Mouse (Mus musculus) CD4-positive helper T cell, adult 2 months (primary cell): Measurements from ENCODE around the gene Zc3h14.

Experiments
- DNase-seq: peaks from one replicate; pipeline ENCODE4 v3.0.0-alpha.2; 2012; ENCODE audit warnings: low read depth, missing footprints, low spot score

Gene Zc3h14

DNA sequence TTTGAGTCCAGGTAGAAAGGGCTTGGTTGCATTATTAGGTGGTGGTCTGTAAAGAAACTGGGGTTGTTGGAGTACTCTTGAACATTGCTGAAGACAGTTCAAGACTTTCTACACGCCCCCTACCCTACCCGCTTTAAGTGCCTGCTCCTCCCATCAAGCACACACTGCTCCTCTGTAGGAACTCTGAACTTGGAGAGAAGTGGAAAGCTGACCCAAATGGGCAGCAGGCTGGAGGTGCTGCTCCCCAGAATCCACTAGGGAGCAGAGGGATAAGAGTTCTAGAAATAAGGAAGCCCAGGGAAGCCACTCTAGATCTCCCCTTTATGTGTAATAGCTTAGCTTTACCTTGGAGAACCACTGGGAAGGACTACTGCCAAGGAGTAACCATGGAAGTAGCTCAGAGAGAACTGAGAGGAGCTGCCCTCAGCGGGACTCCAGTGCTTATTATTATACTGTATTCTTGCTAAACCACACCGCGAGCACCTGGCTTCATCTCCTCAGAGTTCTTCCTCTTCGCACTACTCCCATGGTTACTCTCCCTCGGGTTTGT is 8.9 kb upstream of the Zc3h14 start:
- DNase-seq = no peak

DNA sequence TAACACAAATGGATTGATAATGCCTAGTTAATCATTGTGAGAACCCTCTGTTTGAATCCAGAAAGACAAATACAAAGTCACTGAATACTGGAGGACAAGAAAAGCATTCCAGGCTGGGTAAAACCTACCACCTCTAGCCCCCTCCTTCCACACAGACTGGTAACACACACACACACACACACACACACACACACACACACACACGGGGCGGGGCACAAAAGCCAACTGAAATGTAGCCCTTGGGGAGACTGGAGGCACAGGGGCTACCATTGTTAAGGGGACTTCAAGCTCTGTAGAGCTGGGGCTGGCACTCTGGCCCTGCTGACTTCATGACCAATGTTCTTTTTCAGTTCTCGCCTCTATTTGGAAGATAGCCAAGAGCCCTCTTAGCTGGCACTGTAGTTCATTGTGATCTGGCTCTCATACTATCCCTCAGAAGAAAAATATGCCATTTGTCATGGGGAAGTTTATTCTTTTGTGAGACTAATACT is 5.7 kb upstream of the Zc3h14 start:
- DNase-seq = no peak

DNA sequence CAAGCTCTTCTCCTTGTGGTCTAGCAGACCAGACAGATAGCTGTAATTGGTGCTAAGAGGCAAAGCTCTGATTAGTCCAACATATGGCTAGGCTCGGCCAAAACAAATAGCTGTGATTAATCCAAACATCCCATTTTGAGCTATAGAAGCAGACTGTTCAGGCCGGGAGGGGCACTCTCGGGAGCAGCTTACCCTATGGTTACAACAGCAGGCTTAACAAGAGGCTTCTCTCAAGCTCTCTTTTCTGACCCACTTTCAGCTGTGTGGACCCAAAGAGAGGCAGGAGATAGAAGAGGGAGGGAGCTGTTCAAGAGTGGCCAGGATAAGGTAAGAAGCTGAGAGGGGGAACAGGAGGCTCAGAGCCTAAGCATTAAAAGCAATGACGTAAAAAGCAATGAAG is 1.1 kb upstream of the Zc3h14 start:
- no peak for DNase-seq

DNA sequence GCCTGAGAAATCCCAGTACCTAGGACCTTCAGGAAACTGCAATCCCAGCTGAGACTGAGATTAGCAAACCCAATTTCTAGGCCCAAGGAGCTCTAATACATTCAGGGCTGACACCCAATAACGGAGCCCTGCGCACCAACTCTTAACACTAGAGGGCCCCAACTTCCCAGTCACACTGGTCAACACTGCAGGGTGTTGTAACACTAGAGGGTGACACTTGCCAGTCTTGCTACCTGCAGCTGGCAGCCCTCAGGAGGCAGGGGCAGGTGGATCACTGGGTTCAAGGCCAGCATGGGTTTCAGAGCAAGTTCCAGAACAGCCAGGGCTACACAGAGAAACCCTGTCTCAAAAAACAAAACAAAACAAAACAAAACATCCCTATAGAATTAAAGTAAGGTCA is 633 bp upstream of the Zc3h14 start:
- DNase-seq = peak; percentile 75

DNA sequence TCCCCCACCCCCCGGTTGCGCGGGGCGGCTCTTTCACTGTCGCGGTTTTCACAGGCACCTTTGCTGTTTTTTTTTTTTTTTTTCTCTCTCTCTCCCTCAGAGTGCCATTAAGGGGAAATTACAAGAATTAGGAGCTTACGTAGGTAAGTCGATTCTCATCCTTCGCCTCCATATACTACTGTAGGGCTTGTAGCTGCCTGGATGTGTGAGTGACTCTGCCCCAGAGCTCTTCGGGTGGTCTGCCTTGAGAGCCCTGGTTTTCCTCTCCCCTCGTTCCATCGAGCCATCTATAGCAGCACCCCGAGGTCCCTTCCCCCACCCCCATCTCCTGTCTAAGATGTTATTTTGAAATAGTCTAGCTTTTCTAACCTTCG is 603 bp downstream of the Zc3h14 start:
- DNase-seq = no peak

DNA sequence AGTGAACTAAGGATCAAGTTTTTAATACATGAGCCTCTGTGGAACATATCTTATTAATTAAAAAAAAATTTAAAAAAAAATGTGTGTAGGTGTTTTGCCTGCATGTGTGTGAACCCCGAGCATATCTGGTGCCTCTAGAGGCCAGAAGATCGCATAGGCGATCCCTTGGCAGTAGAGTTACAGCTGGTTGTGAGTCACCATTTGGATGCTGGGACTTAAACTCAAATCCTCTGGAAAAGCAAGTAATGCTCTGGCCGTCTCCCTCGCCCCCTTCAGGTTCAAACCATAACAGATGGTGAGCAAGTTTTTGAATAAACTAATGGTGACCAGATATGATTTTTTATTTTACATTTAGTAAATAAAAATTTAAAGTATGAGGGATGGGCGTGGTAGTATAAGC is 10.9 kb downstream of the Zc3h14 start:
- no peak for DNase-seq

DNA sequence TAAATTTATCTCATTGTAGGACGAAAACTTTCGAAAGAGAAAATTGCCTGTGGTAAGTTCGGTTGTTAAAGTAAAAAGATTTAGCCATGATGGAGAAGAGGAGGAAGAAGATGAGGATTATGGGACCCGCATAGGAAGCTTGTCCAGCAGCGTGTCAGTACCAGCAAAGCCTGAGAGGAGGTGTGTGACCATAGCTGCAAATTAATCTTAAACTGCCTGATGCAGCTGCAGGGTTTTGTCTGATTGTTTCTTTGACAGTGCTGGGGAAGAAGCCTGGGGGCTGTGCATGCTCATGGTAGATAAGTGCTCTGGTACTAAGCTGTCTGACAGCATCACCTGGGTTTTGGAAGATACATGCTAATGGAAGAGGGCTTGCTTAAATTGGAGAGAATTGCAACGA is 12.9 kb downstream of the Zc3h14 start:
- no peak for DNase-seq

DNA sequence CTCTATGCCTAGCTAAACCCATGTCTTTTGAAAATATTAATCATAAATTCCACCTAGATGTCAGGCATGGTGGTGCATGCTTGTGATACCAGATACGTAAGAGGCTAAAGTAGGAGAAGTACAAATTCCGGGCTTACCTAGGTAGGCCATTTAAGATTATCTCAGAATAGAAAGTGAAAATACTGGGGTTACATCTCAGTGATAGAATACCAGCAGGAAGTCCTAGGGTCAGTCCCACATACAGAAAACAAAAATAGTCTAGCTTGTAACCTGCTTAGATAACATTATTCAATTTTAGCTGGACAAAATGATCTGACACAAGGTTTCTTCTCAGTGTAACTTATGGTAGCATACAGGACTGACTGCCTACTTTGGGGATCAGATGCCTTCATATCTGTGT is 19.5 kb downstream of the Zc3h14 start:
- DNase-seq = no peak

DNA sequence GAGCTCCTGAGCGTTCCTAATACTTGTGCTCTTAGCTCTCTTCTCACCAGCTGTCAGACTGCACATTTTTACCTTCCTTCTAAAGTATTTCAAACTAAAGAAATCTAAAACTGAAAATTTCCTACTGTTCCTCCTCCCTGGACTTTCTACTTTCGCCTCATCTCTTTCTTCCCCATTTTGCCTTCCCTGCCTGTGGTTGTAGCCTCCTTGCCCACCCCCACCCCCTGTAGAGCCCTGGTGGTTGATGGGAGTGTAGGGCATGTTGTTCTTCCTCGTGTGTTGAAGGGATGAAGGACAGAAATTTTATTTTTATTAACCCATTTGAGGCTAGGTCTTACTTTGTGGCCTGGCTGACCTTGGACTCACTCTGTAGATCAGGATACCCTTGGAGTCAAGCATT is 30.7 kb downstream of the Zc3h14 start:
- no peak for DNase-seq

DNA sequence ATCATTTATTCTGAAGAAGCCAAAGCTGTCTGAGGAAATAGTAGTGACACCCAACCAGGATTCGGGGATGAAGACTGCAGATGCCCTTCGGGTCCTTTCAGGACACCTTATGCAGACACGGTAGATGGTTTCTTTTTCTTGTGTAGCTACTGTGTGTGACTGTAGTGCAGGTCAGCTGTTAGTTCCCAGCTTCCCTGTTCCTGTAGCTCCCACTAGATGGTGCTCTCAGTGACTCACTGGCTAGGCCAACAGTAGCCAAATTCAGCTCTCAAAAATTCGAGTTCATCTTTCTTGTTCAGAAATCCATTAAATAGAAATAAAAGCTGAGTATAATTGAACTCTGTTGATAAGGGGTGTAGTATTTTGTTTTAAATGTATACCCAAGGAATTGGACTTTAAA is 32.4 kb downstream of the Zc3h14 start:
- DNase-seq = no peak

DNA sequence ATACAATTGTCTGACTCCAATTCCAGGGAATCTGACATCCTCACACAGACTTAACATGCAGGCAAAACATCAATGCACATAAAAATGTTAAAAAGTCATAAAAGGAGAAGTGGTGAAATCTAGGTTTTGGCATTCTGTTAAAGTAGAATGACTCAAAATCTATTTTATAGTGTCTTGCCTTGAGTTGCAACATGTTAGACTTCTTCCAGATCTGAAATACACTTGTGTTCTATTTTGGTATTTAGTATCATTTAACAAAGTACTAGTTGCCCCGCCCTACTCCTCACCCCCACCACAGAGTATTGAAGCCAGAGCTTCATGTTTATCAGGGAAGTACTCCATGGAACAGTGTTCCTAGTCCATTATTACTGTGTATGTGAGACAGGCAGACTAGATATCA is 37.5 kb downstream of the Zc3h14 start:
- no peak for DNase-seq

DNA sequence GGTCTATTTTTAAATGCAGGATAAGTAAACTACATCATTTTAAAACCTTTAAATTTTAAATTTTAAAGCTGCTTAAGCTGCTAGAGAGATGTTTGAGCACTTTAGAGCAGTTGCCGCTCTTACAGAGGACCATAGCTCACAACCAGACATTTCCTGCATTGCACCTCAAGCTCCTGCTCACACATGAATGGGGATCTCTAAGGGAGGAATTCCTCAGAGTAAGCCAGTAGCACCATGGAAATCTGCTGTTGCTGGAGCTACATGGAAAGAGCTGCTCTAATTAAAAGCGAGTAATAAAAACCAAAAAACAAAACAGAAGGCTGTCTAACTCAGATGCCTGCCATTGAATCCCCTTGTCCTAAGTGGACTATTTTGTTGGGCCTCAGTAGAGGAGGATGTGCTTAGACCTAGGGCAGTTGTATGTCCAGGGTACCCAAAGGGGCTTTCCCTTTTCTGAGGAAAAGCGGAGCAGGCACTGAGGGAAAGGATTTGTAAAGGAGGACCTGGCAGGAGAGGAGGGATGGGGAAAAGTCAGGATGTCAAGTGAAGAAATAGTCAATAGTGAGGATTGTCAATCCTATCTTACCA is 49.1 kb downstream of the Zc3h14 start:
- DNase-seq = no peak

DNA sequence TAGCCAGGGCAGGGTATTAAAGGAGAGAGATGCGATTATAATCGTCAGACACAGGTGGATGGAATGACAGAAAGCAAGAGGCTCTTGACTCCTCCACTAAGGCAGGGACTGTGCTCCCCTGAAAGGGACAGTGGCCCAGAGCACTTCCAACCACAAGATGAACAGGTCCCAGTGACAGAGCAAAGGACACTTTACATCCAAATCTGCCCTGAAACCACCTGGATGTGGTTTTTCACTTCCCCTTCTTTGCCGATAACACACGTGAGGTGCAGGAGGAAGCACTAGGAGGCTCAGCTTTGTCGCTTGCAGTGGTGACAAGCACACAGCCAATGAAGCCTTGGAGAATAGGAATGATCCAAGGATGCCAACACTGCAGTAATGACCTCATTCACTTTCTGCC is 53.6 kb downstream of the Zc3h14 start:
- peak; percentile 22 for DNase-seq

DNA sequence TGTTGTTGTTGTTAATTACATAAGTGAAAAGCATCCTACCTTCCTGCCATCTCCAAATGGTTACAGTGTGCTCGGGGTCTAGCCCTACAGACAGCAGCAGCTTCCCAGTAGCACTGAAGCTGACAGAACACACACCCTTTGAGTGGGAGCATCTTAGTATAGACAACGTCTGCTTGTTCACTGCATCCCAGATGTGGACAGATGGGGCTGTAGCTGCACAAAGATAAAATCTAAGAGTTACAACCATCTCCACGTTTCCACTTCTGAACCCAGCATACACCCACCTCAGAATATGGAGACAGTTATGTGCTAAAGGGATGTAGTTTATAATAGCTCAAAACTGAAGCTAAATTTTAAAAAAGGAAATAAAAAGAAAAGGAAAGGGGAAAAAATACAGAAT is 55.5 kb downstream of the Zc3h14 start:
- DNase-seq = no peak

DNA sequence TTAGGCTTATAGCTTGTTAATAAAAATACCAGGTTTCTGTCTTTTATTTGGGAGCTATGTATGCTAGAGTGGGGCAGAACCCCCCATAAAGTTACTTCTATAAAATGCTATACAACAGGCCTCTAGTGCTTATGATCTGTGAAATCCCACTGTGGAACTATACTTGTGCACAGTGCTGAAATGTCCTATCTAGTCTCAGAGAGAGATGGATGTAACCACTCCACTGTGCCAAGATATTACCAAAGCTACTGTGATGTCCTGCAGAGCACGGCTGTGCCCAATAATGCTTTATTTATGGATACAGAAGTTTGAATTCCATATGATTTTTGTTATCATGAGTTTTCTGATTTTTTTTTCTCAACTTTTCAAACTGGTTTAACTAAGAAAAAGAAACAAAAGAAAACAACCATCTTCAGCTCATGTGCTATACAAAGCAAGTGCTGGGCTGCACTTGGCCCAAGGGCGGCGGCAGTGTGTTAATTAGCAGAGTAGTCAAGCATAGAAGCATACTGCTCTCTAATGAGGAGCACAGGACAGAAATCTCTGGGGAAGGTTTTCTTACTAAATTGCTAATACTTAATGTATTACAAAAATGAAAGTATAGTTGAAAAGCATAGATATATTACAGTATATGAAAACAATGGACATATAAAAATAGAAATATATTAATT is 57.4 kb downstream of the Zc3h14 start:
- no peak for DNase-seq

DNA sequence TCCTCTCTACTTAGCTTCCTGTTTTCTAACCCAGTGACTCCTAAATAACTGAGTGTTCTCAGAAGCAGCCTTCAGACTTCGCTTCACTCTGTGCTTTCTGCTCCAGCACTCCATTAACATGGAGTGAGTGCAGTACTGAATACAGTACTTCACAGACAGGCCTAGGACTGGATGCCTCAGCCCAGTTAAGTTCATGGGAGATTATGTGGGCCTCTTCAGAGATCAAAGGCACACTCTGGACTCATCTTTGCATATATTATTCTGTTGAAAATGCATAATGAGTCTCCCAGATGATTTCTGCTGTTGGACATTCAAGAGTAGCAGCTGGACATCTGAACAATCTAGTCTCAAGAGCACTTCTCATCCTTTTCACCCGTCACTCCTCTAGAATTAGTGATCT is 74.0 kb downstream of the Zc3h14 start:
- no peak for DNase-seq

DNA sequence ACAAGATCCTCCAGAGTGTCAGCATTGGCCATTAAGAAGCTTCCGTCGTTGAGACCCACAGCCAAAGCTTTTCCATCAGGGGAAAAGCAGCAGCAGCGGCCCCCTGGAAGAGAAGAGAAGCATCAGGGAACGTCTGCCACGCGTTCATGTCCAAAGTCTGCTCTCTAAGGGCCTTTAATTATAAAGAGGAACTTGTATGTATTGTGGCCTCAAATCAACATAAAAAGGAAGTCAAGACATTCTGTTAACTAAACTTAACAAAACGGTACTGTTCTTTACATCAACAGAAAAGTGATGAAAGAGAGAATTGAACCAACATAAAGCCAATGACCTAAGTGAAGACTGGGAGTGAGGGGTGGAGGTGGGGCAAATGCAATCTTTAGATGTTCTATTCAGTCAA is 84.4 kb downstream of the Zc3h14 start:
- no peak for DNase-seq

DNA sequence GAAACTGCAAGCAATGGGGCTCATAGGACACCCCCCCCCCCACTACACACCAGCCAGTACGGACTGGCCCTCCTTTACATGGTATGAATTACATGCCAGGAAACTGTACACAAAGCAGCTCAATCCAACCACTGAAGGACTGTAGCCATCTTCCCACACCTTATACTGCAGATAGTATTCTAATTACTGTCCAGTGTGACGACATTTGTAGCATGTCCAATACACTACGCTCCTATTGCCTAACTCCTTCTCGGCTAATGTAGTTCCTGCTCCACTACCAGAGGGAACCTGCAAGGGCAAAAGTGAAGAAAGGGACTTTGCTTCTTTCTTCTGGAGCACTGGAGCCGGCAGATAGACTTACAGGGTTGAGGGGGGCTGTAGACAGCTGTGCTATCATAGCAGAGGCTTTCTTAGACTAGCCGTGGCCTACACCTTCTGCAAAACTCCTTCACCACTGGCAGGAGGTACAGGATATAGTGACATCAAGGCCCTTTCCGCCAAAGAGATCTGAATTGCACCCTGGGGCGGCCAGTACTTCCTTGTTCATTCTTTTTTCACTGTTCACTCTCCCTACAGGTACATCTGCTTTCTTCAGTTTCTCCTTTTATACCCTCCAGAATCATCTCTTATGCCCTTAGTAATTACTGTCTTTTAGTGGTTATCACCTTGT is 86.3 kb downstream of the Zc3h14 start:
- no peak for DNase-seq

DNA sequence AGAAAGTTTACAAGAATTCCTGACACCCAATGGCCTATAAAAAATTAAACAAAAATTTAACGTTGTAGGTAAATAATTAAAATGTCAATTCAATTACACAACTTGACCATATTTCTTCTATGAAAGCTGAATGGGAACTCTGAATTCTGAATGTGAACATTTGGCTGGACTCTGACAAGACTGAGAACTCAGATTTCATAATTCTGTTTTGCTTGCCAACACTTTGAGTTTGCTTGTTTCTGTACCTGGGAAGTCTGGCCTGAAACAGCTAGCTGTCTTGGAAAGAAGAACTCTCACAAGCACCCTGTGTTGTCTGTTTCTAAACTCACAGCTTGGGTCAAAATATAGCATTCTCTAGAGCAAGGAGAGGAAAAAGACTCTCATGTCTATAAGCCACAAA is 87.1 kb downstream of the Zc3h14 start:
- no peak for DNase-seq

DNA sequence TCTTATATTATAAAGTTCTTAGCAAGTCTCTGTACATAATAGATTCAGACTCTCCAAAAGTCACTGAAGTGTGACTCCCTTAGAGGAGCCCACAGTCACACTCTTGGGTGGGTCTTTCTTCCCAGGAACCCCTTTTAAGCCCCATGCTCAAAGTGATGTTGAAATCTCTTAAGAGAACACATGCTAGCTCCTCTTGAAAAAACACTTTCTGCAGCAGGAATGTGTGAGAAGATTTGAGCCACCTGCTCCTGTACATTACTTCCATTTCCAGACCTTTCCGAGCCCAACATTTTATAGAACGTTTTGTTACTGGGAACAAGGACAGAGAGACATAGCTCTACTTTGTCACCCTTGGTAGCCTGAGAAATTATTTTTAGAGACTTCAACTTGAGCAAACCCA is 88.1 kb downstream of the Zc3h14 start:
- DNase-seq = no peak

DNA sequence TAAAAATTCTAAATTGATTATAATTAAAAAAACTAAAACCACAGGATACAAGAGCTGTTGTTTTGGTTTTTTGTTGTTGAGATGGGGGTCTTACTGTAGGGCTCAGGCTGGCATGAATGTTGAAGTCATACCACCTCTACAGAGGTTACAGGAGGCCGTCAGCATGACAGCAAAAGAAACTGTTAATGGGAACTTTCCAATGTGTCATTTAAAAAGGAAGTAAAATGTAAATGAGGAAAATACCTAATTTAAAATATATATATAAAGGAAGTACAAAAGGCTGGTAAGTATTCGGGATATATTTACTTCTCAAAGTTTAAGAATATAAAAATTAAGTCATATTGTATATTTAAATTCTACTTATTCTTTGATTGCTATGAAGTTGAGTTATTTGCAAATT is 88.7 kb downstream of the Zc3h14 start:
- DNase-seq = no peak
